Mouse (Mus musculus) myocyte (in vitro differentiated cells): ENCODE results near the gene Sox5.

Source experiments
- CEBPB ChIP-seq: IDR thresholded peaks from 2 replicates; pipeline ENCODE4 v1.6.1; 2011; ENCODE audit warnings: mild to moderate bottlenecking, moderate library complexity; ENCODE audit not compliant: poor library complexity, insufficient read depth, severe bottlenecking
- E2F4 ChIP-seq: IDR thresholded peaks from one replicate; pipeline ENCODE4 v1.6.1; 2011; ENCODE audit warnings: mild to moderate bottlenecking, control low read depth, moderate library complexity; ENCODE audit not compliant: insufficient read depth
- MAX ChIP-seq: IDR thresholded peaks from one replicate; pipeline ENCODE4 v1.6.1; 2011; ENCODE audit warnings: low read depth, mild to moderate bottlenecking, control low read depth
- MYOD1 ChIP-seq, 3 experiments: IDR thresholded peaks; one replicate each; pipeline ENCODE4 v1.6.1; 2011; ENCODE audit warnings: control low read depth in 2 of 3, low read depth in 2 of 3, mild to moderate bottlenecking in 2 of 3, moderate library complexity in 1 of 3; ENCODE audit not compliant: insufficient read length in 2 of 3, control insufficient read depth in 1 of 3
- MYOG ChIP-seq, 3 experiments: IDR thresholded peaks; one replicate each; pipeline ENCODE4 v1.6.1; 2011; ENCODE audit warnings: control low read depth in 2 of 3, low read depth in 2 of 3, mild to moderate bottlenecking in 2 of 3; ENCODE audit not compliant: insufficient read length in 2 of 3, control insufficient read depth in 1 of 3, insufficient read depth in 1 of 3
- POLR2A ChIP-seq: IDR thresholded peaks from one replicate; pipeline ENCODE4 v1.6.1; 2011; ENCODE audit warnings: low read depth, mild to moderate bottlenecking, control low read depth, moderate library complexity; ENCODE audit not compliant: insufficient read length
- POLR2AphosphoS2 ChIP-seq: IDR thresholded peaks from one replicate; pipeline ENCODE4 v1.6.1; 2011; ENCODE audit warnings: low read depth, control low read depth; ENCODE audit not compliant: insufficient read length
- SRF ChIP-seq: IDR thresholded peaks from one replicate; pipeline ENCODE4 v1.6.1; 2011; ENCODE audit warnings: low read depth; ENCODE audit not compliant: control insufficient read depth, insufficient read length
- TCF12 ChIP-seq: IDR thresholded peaks from one replicate; pipeline ENCODE4 v1.6.1; 2011; ENCODE audit warnings: mild to moderate bottlenecking, control low read depth; ENCODE audit not compliant: poor library complexity, insufficient read depth, severe bottlenecking
- TCF3 ChIP-seq: IDR thresholded peaks from one replicate; pipeline ENCODE4 v1.6.1; 2011; ENCODE audit warnings: low read depth, control low read depth; ENCODE audit not compliant: insufficient read length
- USF1 ChIP-seq: IDR thresholded peaks from one replicate; pipeline ENCODE4 v1.6.1; 2011; ENCODE audit warnings: low read depth, mild to moderate bottlenecking, control low read depth, moderate library complexity

DNA sequence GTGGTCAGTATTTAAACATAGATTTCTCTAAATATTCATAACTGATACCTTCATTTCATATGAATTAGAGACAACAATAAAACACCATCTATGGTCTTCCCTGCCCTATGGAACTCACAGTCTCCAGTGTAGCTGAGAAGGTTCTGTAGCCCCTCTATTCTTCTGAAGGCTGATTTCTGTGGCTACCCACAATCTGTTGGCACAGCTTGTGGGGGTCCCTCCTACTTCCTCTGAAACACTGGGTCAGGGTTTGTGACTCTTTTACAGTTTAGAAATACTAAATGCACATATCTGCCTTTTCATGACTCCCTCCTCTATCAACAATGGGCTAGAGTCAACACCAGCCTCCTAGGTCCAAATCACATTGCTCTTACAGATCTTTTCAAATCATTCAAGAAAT lies 461.4 kb downstream of the Sox5 start:
- TF ChIP-seq USF1: no peak
- no peak for TF ChIP-seq POLR2A
- TF ChIP-seq CEBPB: no peak
- TF ChIP-seq E2F4: no peak
- TF ChIP-seq MAX: no peak
- no peak for TF ChIP-seq TCF3
- TF ChIP-seq MYOD1 (IDR thresholded peaks at IDR 0.05; ENCODE audit: control insufficient read depth in 1 of 3, insufficient read length in 2 of 3, low read depth in 2 of 3): no peak
- no peak for TF ChIP-seq SRF
- TF ChIP-seq TCF12: no peak
- no peak for TF ChIP-seq MYOG (IDR thresholded peaks at IDR 0.05; ENCODE audit: control insufficient read depth in 1 of 3, insufficient read depth in 1 of 3, insufficient read length in 2 of 3, low read depth in 2 of 3)
- TF ChIP-seq POLR2AphosphoS2: no peak
